Mouse (Mus musculus): ENCODE results near the gene Zfp992. TPM values are rescaled to one million over a fixed set of nuclear protein-coding genes. Genes with fewer than 3 reads are reported as not detected.
"Not testable (repeated sequence)": the region's sequence is repeated elsewhere in the genome, so short reads cannot be mapped to it uniquely, and the experiment has no call there.

Gene Zfp992
- total and polyA plus RNA-seq, 3 experiments: 0.93 to 3.8 (median 1.4) TPM

GRCm38 (mm10) chr4:146445121-146445520, 3.7 kb upstream of the Zfp992 start:
- H3K4me1 ChIP-seq (ENCODE audit: control insufficient read depth in 1 of 2, insufficient read depth in 2 of 2); in situ Hi-C loops (cut with MboI; ENCODE audit: low pct_ligation_motif_present, low pct_unique_long_range_greater_than_20kb, low sequenced_read_pairs); H3K4me3 ChIP-seq (replicated peaks in 1 of 3; ENCODE audit: low read depth in 2 of 3, low read length in 2 of 3, poor library complexity in 1 of 3); DNase-seq (ENCODE audit: extremely low read depth); H3K36me3 ChIP-seq (replicated peaks in 1 of 2; ENCODE audit: control insufficient read depth in 1 of 2, insufficient read depth in 1 of 2, low read length in 1 of 2); H3K27ac ChIP-seq (ENCODE audit: insufficient read depth, low read depth); H3K27me3 ChIP-seq (replicated peaks); H3K79me2 ChIP-seq (replicated peaks; ENCODE audit: control insufficient read depth, extremely low read depth, insufficient read depth, poor library complexity, severe bottlenecking); dilution Hi-C loops (cut with MboI; ENCODE audit: extremely low pct_ligation_motif_present, extremely low pct_unique_long_range_greater_than_20kb, low sequenced_read_pairs); H3K9me3 ChIP-seq (replicated peaks; ENCODE audit: low read length); H3K9ac ChIP-seq (ENCODE audit: insufficient read depth, low read depth); H3K4me2 ChIP-seq (ENCODE audit: insufficient read depth, low read depth, poor library complexity, severe bottlenecking): not testable (repeated sequence)

GRCm38 (mm10) chr4:146446135-146446534, 2.7 kb upstream of the Zfp992 start:
- H3K4me2 ChIP-seq (ENCODE audit: insufficient read depth, low read depth, poor library complexity, severe bottlenecking); in situ Hi-C loops (cut with MboI; ENCODE audit: low pct_ligation_motif_present, low pct_unique_long_range_greater_than_20kb, low sequenced_read_pairs); H3K9ac ChIP-seq (ENCODE audit: insufficient read depth, low read depth); DNase-seq (ENCODE audit: extremely low read depth); H3K27me3 ChIP-seq (replicated peaks); H3K4me1 ChIP-seq (ENCODE audit: control insufficient read depth in 1 of 2, insufficient read depth in 2 of 2); dilution Hi-C loops (cut with MboI; ENCODE audit: extremely low pct_ligation_motif_present, extremely low pct_unique_long_range_greater_than_20kb, low sequenced_read_pairs); H3K27ac ChIP-seq (ENCODE audit: insufficient read depth, low read depth); H3K79me2 ChIP-seq (replicated peaks; ENCODE audit: control insufficient read depth, extremely low read depth, insufficient read depth, poor library complexity, severe bottlenecking); H3K9me3 ChIP-seq (replicated peaks; ENCODE audit: low read length); H3K36me3 ChIP-seq (replicated peaks in 1 of 2; ENCODE audit: control insufficient read depth in 1 of 2, insufficient read depth in 1 of 2, low read length in 1 of 2); H3K4me3 ChIP-seq (replicated peaks in 1 of 3; ENCODE audit: low read depth in 2 of 3, low read length in 2 of 3, poor library complexity in 1 of 3): not testable (repeated sequence)

- H3K27me3 ChIP-seq (replicated peaks); DNase-seq (ENCODE audit: extremely low read depth); in situ Hi-C loops (cut with MboI; ENCODE audit: low pct_ligation_motif_present, low pct_unique_long_range_greater_than_20kb, low sequenced_read_pairs); H3K9me3 ChIP-seq (replicated peaks; ENCODE audit: low read length); H3K4me3 ChIP-seq (replicated peaks in 1 of 3; ENCODE audit: low read depth in 2 of 3, low read length in 2 of 3, poor library complexity in 1 of 3); H3K4me1 ChIP-seq (ENCODE audit: control insufficient read depth in 1 of 2, insufficient read depth in 2 of 2); H3K9ac ChIP-seq (ENCODE audit: insufficient read depth, low read depth); dilution Hi-C loops (cut with MboI; ENCODE audit: extremely low pct_ligation_motif_present, extremely low pct_unique_long_range_greater_than_20kb, low sequenced_read_pairs); H3K79me2 ChIP-seq (replicated peaks; ENCODE audit: control insufficient read depth, extremely low read depth, insufficient read depth, poor library complexity, severe bottlenecking); H3K4me2 ChIP-seq (ENCODE audit: insufficient read depth, low read depth, poor library complexity, severe bottlenecking); H3K36me3 ChIP-seq (replicated peaks in 1 of 2; ENCODE audit: control insufficient read depth in 1 of 2, insufficient read depth in 1 of 2, low read length in 1 of 2); H3K27ac ChIP-seq (ENCODE audit: insufficient read depth, low read depth): not testable (repeated sequence)
These were observed 1.8 kb upstream of the Zfp992 start for GRCm38 (mm10) chr4:146447016-146447415.

- H3K36me3 ChIP-seq (replicated peaks in 1 of 2; ENCODE audit: control insufficient read depth in 1 of 2, insufficient read depth in 1 of 2, low read length in 1 of 2); dilution Hi-C loops (cut with MboI; ENCODE audit: extremely low pct_ligation_motif_present, extremely low pct_unique_long_range_greater_than_20kb, low sequenced_read_pairs); H3K27ac ChIP-seq (ENCODE audit: insufficient read depth, low read depth); H3K9ac ChIP-seq (ENCODE audit: insufficient read depth, low read depth); H3K4me3 ChIP-seq (replicated peaks in 1 of 3; ENCODE audit: low read depth in 2 of 3, low read length in 2 of 3, poor library complexity in 1 of 3); H3K27me3 ChIP-seq (replicated peaks); H3K4me2 ChIP-seq (ENCODE audit: insufficient read depth, low read depth, poor library complexity, severe bottlenecking); H3K79me2 ChIP-seq (replicated peaks; ENCODE audit: control insufficient read depth, extremely low read depth, insufficient read depth, poor library complexity, severe bottlenecking); in situ Hi-C loops (cut with MboI; ENCODE audit: low pct_ligation_motif_present, low pct_unique_long_range_greater_than_20kb, low sequenced_read_pairs); H3K4me1 ChIP-seq (ENCODE audit: control insufficient read depth in 1 of 2, insufficient read depth in 2 of 2); DNase-seq (ENCODE audit: extremely low read depth): not testable (repeated sequence)
- peaks cover 14% of the 10 kb centered on the region for H3K9me3 ChIP-seq (replicated peaks; ENCODE audit: low read length)
These were observed 888 bp downstream of the Zfp992 start for GRCm38 (mm10) chr4:146449711-146450110.

- H3K27ac ChIP-seq (ENCODE audit: insufficient read depth, low read depth); H3K9ac ChIP-seq (ENCODE audit: insufficient read depth, low read depth); H3K79me2 ChIP-seq (replicated peaks; ENCODE audit: control insufficient read depth, extremely low read depth, insufficient read depth, poor library complexity, severe bottlenecking); DNase-seq (ENCODE audit: extremely low read depth); H3K4me2 ChIP-seq (ENCODE audit: insufficient read depth, low read depth, poor library complexity, severe bottlenecking); H3K4me1 ChIP-seq (ENCODE audit: control insufficient read depth in 1 of 2, insufficient read depth in 2 of 2); H3K36me3 ChIP-seq (replicated peaks in 1 of 2; ENCODE audit: control insufficient read depth in 1 of 2, insufficient read depth in 1 of 2, low read length in 1 of 2); H3K4me3 ChIP-seq (replicated peaks in 1 of 3; ENCODE audit: low read depth in 2 of 3, low read length in 2 of 3, poor library complexity in 1 of 3); H3K27me3 ChIP-seq (replicated peaks); dilution Hi-C loops (cut with MboI; ENCODE audit: extremely low pct_ligation_motif_present, extremely low pct_unique_long_range_greater_than_20kb, low sequenced_read_pairs); in situ Hi-C loops (cut with MboI; ENCODE audit: low pct_ligation_motif_present, low pct_unique_long_range_greater_than_20kb, low sequenced_read_pairs): not testable (repeated sequence)
- peaks cover 35% of the 10 kb centered on the region for H3K9me3 ChIP-seq (replicated peaks; ENCODE audit: low read length)
These were observed 3.8 kb downstream of the Zfp992 start for GRCm38 (mm10) chr4:146452576-146452975.

DNA sequence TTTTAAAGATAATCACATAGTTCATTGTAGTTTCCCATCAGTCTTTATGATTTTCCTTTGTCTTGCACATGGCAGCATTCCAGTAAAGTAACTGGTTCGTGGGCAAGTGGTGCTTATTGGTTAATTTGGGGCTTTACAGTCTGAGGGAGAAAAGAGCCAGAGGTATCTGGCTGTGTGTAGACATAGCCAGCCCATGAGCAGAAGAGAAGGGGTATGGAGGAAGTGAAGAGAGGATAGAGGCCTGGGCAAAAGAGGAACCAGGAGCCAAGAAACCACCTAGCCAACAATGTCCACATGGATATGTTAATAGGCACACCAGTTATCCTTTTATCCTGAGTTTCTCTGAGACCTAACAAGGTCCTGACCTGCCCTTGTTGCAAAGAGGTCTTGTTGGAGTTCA, 5.3 kb downstream of the Zfp992 start:
- H3K4me2 ChIP-seq (ENCODE audit: insufficient read depth, low read depth, poor library complexity, severe bottlenecking); H3K79me2 ChIP-seq (replicated peaks; ENCODE audit: control insufficient read depth, extremely low read depth, insufficient read depth, poor library complexity, severe bottlenecking); in situ Hi-C loops (cut with MboI; ENCODE audit: low pct_ligation_motif_present, low pct_unique_long_range_greater_than_20kb, low sequenced_read_pairs); H3K27ac ChIP-seq (ENCODE audit: insufficient read depth, low read depth); dilution Hi-C loops (cut with MboI; ENCODE audit: extremely low pct_ligation_motif_present, extremely low pct_unique_long_range_greater_than_20kb, low sequenced_read_pairs); H3K4me3 ChIP-seq (replicated peaks in 1 of 3; ENCODE audit: low read depth in 2 of 3, low read length in 2 of 3, poor library complexity in 1 of 3); H3K27me3 ChIP-seq (replicated peaks); H3K4me1 ChIP-seq (ENCODE audit: control insufficient read depth in 1 of 2, insufficient read depth in 2 of 2); DNase-seq (ENCODE audit: extremely low read depth); H3K9ac ChIP-seq (ENCODE audit: insufficient read depth, low read depth); H3K36me3 ChIP-seq (replicated peaks in 1 of 2; ENCODE audit: control insufficient read depth in 1 of 2, insufficient read depth in 1 of 2, low read length in 1 of 2): not testable (repeated sequence)
- peaks cover 39% of the 10 kb centered on the region for H3K9me3 ChIP-seq (replicated peaks; ENCODE audit: low read length)

Measured in CH12.LX (cell line).